Mouse (Mus musculus): Measurements from ENCODE around the gene Specc1. TPM values are rescaled to one million over a fixed set of nuclear protein-coding genes. Genes with fewer than 3 reads are reported as not detected.
"Not testable (repeated sequence)": the region's sequence is repeated elsewhere in the genome, so short reads cannot be mapped to it uniquely, and the experiment has no call there.

Gene Specc1
- total RNA-seq (2021), result 10 to 100 TPM; 38.6 to 39.0 TPM
- long read RNA-seq, partial matches to known transcripts, result 2 of 10 reads
- long read RNA-seq, other reads (novel, unspliced or antisense), result 8 of 10 reads

GRCm38 (mm10) chr11:61956572-61957295, at the start of gene Specc1:
Gene Specc1, plus strand, starts transcription at chr11:61956763.
- peak; percentile 98 for DNase-seq (ENCODE audit: low spot score in 2 of 2)

DNA sequence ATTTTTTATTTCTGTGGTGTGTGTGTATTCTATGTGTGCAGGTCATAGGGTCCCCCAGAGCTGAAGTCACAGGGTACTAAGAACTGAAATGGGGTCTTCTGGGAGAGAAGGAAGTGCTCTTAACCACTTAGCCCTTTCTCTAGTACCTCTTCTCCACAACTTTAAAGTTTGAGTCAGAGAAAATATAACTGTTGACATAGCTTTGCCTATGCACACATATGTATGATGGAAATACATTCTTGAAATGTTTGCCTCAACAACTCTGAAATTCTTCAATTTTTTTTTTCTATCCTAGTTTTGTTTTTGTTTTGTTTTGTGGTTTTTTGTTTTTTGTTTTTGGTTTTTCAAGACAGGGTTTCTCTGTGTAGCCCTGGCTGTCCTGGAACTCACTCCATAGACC, 48.2 kb upstream of the Specc1 start:
- DNase-seq (ENCODE audit: low spot score in 2 of 2), result no peak

DNA sequence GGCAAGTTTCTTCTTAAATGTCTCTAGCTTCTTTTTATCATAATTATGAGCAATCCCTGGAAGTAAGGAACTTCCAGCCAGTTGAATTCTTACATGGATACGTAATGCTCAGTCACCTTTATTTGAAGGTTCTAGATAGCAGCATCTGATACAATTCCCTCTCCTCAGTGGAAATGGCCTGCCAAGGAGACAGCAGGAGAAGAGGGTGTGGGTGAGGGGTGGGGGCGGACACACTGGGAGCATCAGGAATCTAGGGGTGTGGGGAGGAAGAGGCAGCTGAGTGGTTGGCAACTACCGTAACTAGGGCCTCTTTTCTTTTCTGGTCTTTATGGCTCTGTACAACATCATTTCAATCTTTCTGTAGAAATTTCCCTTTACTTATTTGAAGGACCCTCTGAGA, 36.9 kb upstream of the Specc1 start:
- no peak for DNase-seq (ENCODE audit: low spot score in 2 of 2)

DNA sequence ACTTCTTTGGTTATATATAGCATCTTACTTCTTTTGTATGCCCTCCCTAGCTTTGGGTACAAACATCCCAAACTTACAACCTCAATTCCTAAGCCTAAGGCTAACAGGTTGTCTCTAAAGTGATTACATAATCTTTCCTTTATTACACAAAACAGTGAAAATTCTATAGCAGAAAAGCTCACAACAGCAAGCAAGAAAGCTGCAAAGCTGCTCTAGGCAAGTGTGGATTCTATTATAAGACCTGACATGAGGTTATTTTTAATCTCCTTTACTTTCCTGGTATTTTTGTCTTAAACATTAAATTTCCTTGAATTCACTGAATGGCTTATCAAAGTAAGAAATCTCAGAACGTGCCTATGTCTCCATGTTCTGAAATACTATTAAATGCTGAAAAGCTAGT, 33.3 kb upstream of the Specc1 start:
- no peak for DNase-seq (ENCODE audit: low spot score in 2 of 2)

GRCm38 (mm10) chr11:61929323-61930097, 27.1 kb upstream of the Specc1 start:
- DNase-seq (ENCODE audit: low spot score in 2 of 2), result no peak

DNA sequence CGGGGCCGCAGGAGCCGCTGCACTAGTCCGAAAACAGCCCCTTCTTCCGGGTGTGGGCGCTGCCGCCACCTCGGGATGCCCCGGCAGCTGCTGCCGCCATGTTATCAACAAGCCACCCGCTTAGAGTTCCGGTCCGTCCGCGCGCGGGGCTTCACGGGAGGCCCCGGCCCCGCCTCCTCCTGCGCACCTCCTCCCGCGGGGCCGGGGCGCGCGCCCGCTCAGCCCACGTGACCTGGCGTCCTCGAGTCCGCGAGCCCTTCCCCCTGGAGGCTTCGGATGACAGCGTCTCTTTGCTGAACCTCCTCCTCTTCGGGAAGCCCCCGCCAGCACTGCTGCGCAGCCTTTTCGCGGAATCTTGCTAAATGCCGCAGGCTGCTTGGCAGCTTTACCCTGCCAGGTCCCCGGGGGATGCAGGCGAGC, 26.5 kb upstream of the Specc1 start, which contains the start of gene Akap10:
Akap10 (minus strand) TSS at position 155 of the 420 bp plus-strand sequence.
- peak; percentile 93 to 95 for DNase-seq (ENCODE audit: low spot score in 2 of 2)

- DNase-seq (ENCODE audit: low spot score in 2 of 2), result no peak
Measured at GRCm38 (mm10) chr11:61930640-61931586, 25.6 kb upstream of the Specc1 start.

- DNase-seq (ENCODE audit: low spot score in 2 of 2), result no peak
Measured at GRCm38 (mm10) chr11:61937761-61938160, 18.8 kb upstream of the Specc1 start.

DNA sequence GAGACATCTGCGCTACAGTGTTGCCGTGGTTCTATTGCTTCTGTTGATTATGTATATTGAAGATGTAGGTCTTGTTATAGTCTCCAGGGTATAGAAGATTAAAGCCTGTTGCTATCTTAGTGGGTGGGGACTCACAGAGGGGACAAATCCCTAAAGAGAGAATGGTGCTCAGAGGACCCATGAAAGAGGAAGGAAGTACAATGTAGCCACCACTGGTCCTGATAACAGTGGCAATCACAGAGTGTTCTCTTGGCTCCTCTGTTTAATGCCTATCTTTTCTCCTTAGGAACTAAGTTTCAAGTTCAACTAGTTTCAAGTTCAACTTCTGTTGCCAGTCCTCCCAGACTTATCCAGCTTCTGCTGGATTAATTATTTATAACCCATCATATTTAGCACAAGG, 13.7 kb upstream of the Specc1 start:
- no peak for DNase-seq (ENCODE audit: low spot score in 2 of 2)

DNA sequence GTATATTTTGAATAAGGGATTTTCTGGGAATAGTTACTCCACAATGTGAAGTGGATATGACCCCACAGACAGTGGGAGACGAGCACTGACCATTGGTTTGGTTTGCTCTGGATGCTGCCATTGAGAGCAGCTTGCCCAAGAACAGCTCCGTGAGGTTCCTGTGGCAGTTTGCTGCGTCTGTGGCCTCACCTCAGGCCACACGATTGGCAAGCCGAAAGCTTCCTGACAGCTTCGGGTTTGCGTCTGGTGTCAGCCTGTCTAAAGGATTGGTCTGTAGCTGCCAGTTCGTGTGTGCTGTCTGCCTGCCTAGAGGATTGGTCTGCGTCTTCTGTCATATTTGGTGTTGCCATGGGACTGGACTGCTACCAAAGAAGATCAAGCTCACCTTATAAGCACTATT, 12.1 kb upstream of the Specc1 start:
- DNase-seq (ENCODE audit: low spot score in 2 of 2), result no peak

DNA sequence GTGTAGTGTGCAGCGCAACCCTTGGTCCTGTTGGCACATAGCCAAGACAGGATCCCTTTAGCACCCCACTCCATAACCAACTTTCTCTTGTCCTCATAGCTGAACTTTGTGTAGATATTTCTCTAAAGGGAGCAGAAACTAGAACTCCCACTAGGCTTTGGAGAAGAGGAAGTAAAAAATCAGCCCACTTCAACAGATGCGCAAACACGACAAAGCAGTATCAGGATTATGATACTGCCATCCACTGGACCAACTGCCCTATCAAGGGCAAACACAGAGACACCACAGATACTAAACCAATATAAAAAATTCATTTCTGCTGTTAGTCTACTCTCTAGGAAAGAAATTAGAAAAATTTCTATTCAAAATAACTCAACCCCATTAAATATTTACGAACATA, 10.0 kb upstream of the Specc1 start:
- DNase-seq (ENCODE audit: low spot score in 2 of 2), result no peak

GRCm38 (mm10) chr11:61949315-61949714, 7.2 kb upstream of the Specc1 start:
- DNase-seq (ENCODE audit: low spot score in 2 of 2), result peak; percentile 79 to 80

- DNase-seq (ENCODE audit: low spot score in 2 of 2), result peak; percentile 86 to 87
Measured at GRCm38 (mm10) chr11:61950632-61951031, 5.9 kb upstream of the Specc1 start.

DNA sequence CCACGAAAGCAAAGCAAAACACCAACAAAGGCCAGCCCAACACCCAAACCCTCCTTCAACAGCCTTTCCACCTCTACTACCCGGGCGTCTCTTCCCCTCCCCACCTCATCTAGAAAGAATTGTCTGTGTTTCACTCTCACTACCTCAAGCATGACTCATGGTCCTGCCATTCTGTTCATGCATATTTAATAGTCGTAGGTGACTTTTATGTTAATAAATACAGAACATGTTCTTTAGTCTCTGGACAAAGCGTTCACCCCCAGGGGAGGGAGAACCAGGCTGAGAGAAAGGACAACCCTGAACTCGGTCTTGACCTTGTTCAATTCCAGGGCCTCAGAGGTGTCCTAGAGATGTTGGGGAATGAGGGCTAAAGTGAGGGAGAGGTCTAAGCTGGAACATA, 1.4 kb upstream of the Specc1 start:
- DNase-seq (ENCODE audit: low spot score in 2 of 2), result no peak

GRCm38 (mm10) chr11:61955951-61956350, 612 bp upstream of the Specc1 start:
- no peak for DNase-seq (ENCODE audit: low spot score in 2 of 2)

DNA sequence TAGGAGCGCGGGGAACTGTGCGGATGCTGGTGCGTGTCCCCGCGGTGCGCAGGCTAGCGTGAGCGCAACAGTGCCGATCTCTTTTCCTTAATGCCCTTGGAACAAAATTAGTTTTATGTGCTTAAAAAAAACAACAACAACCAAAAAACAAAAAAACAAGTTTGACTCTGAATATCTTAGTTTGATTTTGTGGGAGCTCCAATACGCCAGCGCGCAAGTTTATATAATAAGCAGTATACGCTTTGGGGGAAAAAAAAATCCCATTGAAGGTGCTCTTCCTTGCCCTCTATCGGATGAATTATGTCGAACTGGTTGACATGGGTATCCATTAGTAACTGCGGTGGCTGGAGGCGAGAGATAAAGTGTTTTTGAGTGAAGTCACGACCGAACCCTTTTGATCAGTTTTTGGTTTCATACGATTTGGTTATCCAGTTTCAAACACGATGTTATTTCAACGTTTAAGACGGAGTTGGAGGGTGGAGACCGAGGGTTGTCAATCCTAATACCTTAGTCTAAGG, 792 bp downstream of the Specc1 start:
- DNase-seq (ENCODE audit: low spot score in 2 of 2), result no peak

- DNase-seq (ENCODE audit: low spot score in 2 of 2), result not testable (repeated sequence)
Measured at GRCm38 (mm10) chr11:61958706-61959105, 2.1 kb downstream of the Specc1 start.

GRCm38 (mm10) chr11:61960096-61960495, 3.5 kb downstream of the Specc1 start:
- no peak for DNase-seq (ENCODE audit: low spot score in 2 of 2)

DNA sequence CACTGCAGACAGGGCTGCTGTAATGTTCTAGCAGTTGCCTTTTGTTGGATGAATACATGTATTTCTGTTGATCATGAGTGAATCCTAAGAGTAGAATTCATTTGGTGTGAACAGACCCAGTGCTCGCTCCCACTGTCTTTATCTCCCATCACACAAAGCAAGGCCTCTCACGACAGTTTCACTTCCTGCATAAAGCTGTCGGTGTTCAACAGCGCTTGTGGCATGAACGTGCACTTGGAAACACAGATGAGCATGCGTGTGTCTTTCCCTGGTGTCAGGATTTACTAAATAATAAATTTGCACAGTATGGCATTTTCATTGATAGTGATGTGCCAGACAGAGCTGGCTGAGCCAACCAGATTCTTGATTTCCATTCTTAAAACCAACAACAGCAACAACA, 6.1 kb downstream of the Specc1 start:
- DNase-seq (ENCODE audit: low spot score in 2 of 2), result no peak

- DNase-seq (ENCODE audit: low spot score in 2 of 2), result no peak
Measured at GRCm38 (mm10) chr11:61963193-61963592, 6.6 kb downstream of the Specc1 start.

DNA sequence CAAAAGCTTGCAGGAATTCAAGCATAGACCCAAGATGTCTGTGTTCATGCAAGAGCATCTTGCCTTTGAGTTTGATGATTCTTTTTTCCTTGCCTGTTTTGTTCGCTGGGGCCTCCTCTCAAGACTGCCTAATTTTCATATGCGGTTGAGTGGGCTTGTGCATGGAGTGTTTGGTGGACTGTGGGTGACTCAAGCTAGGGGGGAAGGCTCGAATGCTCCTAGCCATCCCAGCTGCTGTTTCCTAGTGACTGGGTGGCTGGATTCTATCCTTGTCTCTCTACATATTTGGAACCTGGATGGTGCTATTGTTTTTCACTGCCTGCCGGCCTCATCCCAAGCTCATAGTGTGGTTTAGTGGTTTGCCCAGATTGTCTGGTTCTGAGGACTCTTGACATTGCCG, 8.0 kb downstream of the Specc1 start:
- no peak for DNase-seq (ENCODE audit: low spot score in 2 of 2)

Measured in layer of hippocampus, postnatal 10 days (tissue).